Mouse (Mus musculus) spleen, embryonic (tissue): ENCODE measurements at regions not wholly inside any gene's neighbourhood (a gene's known extent, or its start where the extent isn't known, plus 50 kb on each side); places are given as distances from the start of the nearest gene placed in this dataset.

Source experiments
- CTCF ChIA-PET: fragments of 350-600 bp; sonication (Branson Sonifier 250); formaldehyde crosslinking; loops from one replicate; lab custom pipeline; 2022; lab: Charles Lee

GRCm38 (mm10) chr4:34226089-34226840 lies 176.3 kb upstream of the Spaca1 start:
- CTCF ChIA-PET: no interaction called here

GRCm38 (mm10) chr4:34226886-34227285 lies 176.9 kb upstream of the Spaca1 start:
- CTCF ChIA-PET: no interaction called here

GRCm38 (mm10) chr4:34227611-34228010 lies 177.6 kb upstream of the Spaca1 start:
- CTCF ChIA-PET: no interaction called here

GRCm38 (mm10) chr4:34231270-34231669 lies 181.3 kb upstream of the Spaca1 start:
- CTCF ChIA-PET: interaction anchor here (0.6 kb wide), 1 partner anchor 11 kb away, joined by 3 read pairs; no protein-coding TSS in a partner anchor

GRCm38 (mm10) chr4:34234204-34234603 lies 184.2 kb upstream of the Spaca1 start:
- CTCF ChIA-PET: no interaction called here

- CTCF ChIA-PET: no interaction called here
These were observed 184.7 kb upstream of the Spaca1 start for GRCm38 (mm10) chr4:34234645-34235044.

GRCm38 (mm10) chr4:34237791-34238190 lies 187.8 kb upstream of the Spaca1 start:
- CTCF ChIA-PET: no interaction called here

GRCm38 (mm10) chr4:34239624-34240023 lies 189.6 kb upstream of the Spaca1 start:
- CTCF ChIA-PET: no interaction called here

GRCm38 (mm10) chr4:34241060-34241571 lies 191.1 kb upstream of the Spaca1 start:
- CTCF ChIA-PET: no interaction called here

GRCm38 (mm10) chr4:34241673-34242072 lies 191.7 kb upstream of the Spaca1 start:
- CTCF ChIA-PET: no interaction called here

GRCm38 (mm10) chr4:34259444-34259843 lies 209.5 kb upstream of the Spaca1 start:
- CTCF ChIA-PET: no interaction called here

- CTCF ChIA-PET: no interaction called here
These were observed 210.5 kb upstream of the Spaca1 start for GRCm38 (mm10) chr4:34260468-34260867.

GRCm38 (mm10) chr4:34261809-34262208 lies 211.8 kb upstream of the Spaca1 start:
- CTCF ChIA-PET: no interaction called here

- CTCF ChIA-PET: no interaction called here
These were observed 214.4 kb upstream of the Spaca1 start for GRCm38 (mm10) chr4:34264431-34264830.

GRCm38 (mm10) chr4:34274316-34274715 lies 224.3 kb upstream of the Spaca1 start:
- CTCF ChIA-PET: no interaction called here

- CTCF ChIA-PET: no interaction called here
These were observed 225.4 kb upstream of the Spaca1 start for GRCm38 (mm10) chr4:34275372-34275771.

- CTCF ChIA-PET: no interaction called here
These were observed 248.1 kb upstream of the Akirin2 start for GRCm38 (mm10) chr4:34302504-34303108.

GRCm38 (mm10) chr4:34308921-34309563 lies 241.7 kb upstream of the Akirin2 start:
- CTCF ChIA-PET: no interaction called here

GRCm38 (mm10) chr4:34310061-34310642 lies 240.6 kb upstream of the Akirin2 start:
- CTCF ChIA-PET: no interaction called here

GRCm38 (mm10) chr4:34315848-34316247 lies 234.9 kb upstream of the Akirin2 start:
- CTCF ChIA-PET: no interaction called here

- CTCF ChIA-PET: no interaction called here
These were observed 227.9 kb upstream of the Akirin2 start for GRCm38 (mm10) chr4:34322841-34323240.

- CTCF ChIA-PET: no interaction called here
These were observed 222.5 kb upstream of the Akirin2 start for GRCm38 (mm10) chr4:34328151-34328785.
